Mouse (Mus musculus) midbrain, embryonic 12.5 days (tissue): ENCODE results near the gene Wipf2. TPM values are rescaled to one million over a fixed set of nuclear protein-coding genes. Genes with fewer than 3 reads are reported as not detected.

Experiments used
- ATAC-seq: fragments of 200-750 bp; cut with Nextera tagmentation; 2 replicates; pipeline ENCODE4 v1.8.0; 2017; ENCODE audit warnings: low read depth, moderate TSS enrichment, moderate library complexity; ENCODE audit not compliant: low FRiP score
- H3K27ac ChIP-seq: fragments of 300-500 bp; sonication (generic); replicated peaks from 2 replicates; pipeline ENCODE4 v1.5.1; 2016; ENCODE audit warnings: mild to moderate bottlenecking
- H3K27me3 ChIP-seq: fragments of 300-500 bp; sonication (generic); 2 replicates; pipeline ENCODE4 v1.6.1; 2016; ENCODE audit warnings: mild to moderate bottlenecking
- H3K36me3 ChIP-seq: fragments of 300-500 bp; sonication (generic); 2 replicates; pipeline ENCODE4 v1.6.1; 2016
- H3K4me1 ChIP-seq: fragments of 300-500 bp; sonication (generic); 2 replicates; pipeline ENCODE4 v1.6.1; 2016
- H3K4me2 ChIP-seq: fragments of 300-500 bp; sonication (generic); replicated peaks from 2 replicates; pipeline ENCODE4 v1.6.1; 2016; ENCODE audit warnings: mild to moderate bottlenecking, moderate library complexity
- H3K4me3 ChIP-seq: fragments of 300-500 bp; sonication (generic); 2 replicates; pipeline ENCODE4 v1.5.1; 2016; ENCODE audit warnings: mild to moderate bottlenecking
- H3K9ac ChIP-seq: fragments of 300-500 bp; sonication (generic); replicated peaks from 2 replicates; pipeline ENCODE4 v1.6.1; 2016; ENCODE audit warnings: mild to moderate bottlenecking, moderate library complexity
- H3K9me3 ChIP-seq: fragments of 300-500 bp; sonication (generic); 2 replicates; pipeline ENCODE4 v1.6.1; 2016; ENCODE audit warnings: mild to moderate bottlenecking
- WGBS: fragments of 180-500 bp; shearing (Covaris S2); methylation state at CpG from one replicate; pipeline ENCODE4 v1.1.7; 2016; 5-methylcytosine and 5-hydroxymethylcytosine counted together
- polyA plus RNA-seq: library from polyadenylated mRNA; unstranded; fragments of >200 nt; fragmentation: Nextera tagmentation; extraction: Ambion mirVana; gene quantifications from 2 replicates; pipeline ENCODE4 v1.2.1, GENCODE M21; 2016

Gene Wipf2
- polyA plus RNA-seq, 1 experiment from 2014 or later: 4.9 TPM

DNA sequence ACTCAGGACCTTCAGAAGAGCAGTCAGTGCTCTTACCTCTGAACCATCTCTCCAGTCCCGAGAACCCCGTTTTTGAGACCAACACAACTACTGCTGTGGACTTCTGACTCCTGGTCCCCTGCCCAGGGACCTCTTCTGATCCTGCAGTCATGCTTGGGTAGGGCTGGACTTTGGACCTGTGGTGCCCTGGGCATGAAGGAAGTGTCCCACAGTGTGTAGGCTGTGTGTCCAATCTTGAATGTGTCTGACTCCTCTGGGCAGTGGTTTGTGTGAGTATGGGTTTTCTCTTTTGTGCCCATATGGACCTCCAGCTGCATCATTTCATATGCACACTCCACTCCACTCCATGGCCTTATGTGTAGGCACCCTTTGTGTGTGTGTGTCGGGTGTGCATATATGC lies 71.7 kb downstream of the Wipf2 start:
- Histone ChIP-seq H3K9me3 (no peaks in the 10 kb centered on the region), H3K27me3 (peaks cover 59% of the 10 kb centered on the region), H3K4me2 (no peak overlapping the region), H3K27ac (no peak overlapping the region), H3K36me3 (no peaks in the 10 kb centered on the region), H3K4me3 (no peak overlapping the region), H3K9ac (no peak overlapping the region), H3K4me1 (peaks cover 72% of the 10 kb centered on the region)
- no peak for ATAC-seq
- 92% methylated on average over 3 of the region's 3 CpGs for WGBS

GRCm38 (mm10) chr11:98936170-98936569 lies 72.7 kb downstream of the Wipf2 start:
- Histone ChIP-seq H3K36me3 (no peaks in the 10 kb centered on the region), H3K27me3 (peaks cover 66% of the 10 kb centered on the region), H3K9me3 (no peaks in the 10 kb centered on the region), H3K27ac (no peak overlapping the region), H3K9ac (no peak overlapping the region; the same call in 1 of the 2 replicates), H3K4me3 (peak overlapping the region; percentile 59), H3K4me1 (peaks cover 72% of the 10 kb centered on the region), H3K4me2 (peak overlapping the region; percentile 92)
- WGBS: 1% methylated on average over 29 of the region's 29 CpGs
- ATAC-seq: no peak

GRCm38 (mm10) chr11:98936606-98937409 lies 73.4 kb downstream of the Wipf2 start:
- Histone ChIP-seq H3K9me3 (no peaks in the 10 kb centered on the region), H3K4me3 (peak overlapping the region; percentile 59), H3K4me1 (peaks cover 72% of the 10 kb centered on the region), H3K27ac (peak overlapping the region; percentile 10; the same call in 1 of the 2 replicates), H3K9ac (peak overlapping the region; percentile 37), H3K4me2 (peak overlapping the region; percentile 92), H3K27me3 (peaks cover 66% of the 10 kb centered on the region), H3K36me3 (no peaks in the 10 kb centered on the region)
- ATAC-seq: peak; percentile 45
- under 1% methylated on average over 23 of the region's 23 CpGs for WGBS

GRCm38 (mm10) chr11:98937410-98937913 lies 74.0 kb downstream of the Wipf2 start:
- Histone ChIP-seq H3K9ac (peak overlapping the region; percentile 62), H3K4me1 (peaks cover 70% of the 10 kb centered on the region), H3K36me3 (no peaks in the 10 kb centered on the region), H3K27me3 (peaks cover 66% of the 10 kb centered on the region), H3K27ac (peak overlapping the region; percentile 31; the same call in 1 of the 2 replicates), H3K4me3 (peak overlapping the region; percentile 59), H3K4me2 (peak overlapping the region; percentile 92), H3K9me3 (no peaks in the 10 kb centered on the region)
- WGBS: under 1% methylated on average over 35 of the region's 38 CpGs
- peak; percentile 88 for ATAC-seq

- Histone ChIP-seq H3K27me3 (peaks cover 61% of the 10 kb centered on the region), H3K9ac (peak overlapping the region; percentile 62), H3K36me3 (no peaks in the 10 kb centered on the region), H3K27ac (peak overlapping the region; percentile 31; the same call in 1 of the 2 replicates), H3K4me3 (peak overlapping the region; percentile 59), H3K4me1 (peaks cover 70% of the 10 kb centered on the region), H3K9me3 (no peaks in the 10 kb centered on the region), H3K4me2 (peak overlapping the region; percentile 92)
- ATAC-seq: no peak
- WGBS: under 1% methylated on average over 39 of the region's 39 CpGs
Observed at GRCm38 (mm10) chr11:98937914-98938694, 74.7 kb downstream of the Wipf2 start.

GRCm38 (mm10) chr11:98938701-98939083 lies 75.3 kb downstream of the Wipf2 start:
- Histone ChIP-seq H3K4me3 (peak overlapping the region; percentile 59), H3K27me3 (peaks cover 57% of the 10 kb centered on the region), H3K4me2 (peak overlapping the region; percentile 92), H3K27ac (no peak overlapping the region), H3K9me3 (no peaks in the 10 kb centered on the region), H3K4me1 (peaks cover 74% of the 10 kb centered on the region), H3K36me3 (no peaks in the 10 kb centered on the region), H3K9ac (no peak overlapping the region)
- ATAC-seq: no peak
- 45% methylated on average over 7 of the region's 7 CpGs for WGBS

DNA sequence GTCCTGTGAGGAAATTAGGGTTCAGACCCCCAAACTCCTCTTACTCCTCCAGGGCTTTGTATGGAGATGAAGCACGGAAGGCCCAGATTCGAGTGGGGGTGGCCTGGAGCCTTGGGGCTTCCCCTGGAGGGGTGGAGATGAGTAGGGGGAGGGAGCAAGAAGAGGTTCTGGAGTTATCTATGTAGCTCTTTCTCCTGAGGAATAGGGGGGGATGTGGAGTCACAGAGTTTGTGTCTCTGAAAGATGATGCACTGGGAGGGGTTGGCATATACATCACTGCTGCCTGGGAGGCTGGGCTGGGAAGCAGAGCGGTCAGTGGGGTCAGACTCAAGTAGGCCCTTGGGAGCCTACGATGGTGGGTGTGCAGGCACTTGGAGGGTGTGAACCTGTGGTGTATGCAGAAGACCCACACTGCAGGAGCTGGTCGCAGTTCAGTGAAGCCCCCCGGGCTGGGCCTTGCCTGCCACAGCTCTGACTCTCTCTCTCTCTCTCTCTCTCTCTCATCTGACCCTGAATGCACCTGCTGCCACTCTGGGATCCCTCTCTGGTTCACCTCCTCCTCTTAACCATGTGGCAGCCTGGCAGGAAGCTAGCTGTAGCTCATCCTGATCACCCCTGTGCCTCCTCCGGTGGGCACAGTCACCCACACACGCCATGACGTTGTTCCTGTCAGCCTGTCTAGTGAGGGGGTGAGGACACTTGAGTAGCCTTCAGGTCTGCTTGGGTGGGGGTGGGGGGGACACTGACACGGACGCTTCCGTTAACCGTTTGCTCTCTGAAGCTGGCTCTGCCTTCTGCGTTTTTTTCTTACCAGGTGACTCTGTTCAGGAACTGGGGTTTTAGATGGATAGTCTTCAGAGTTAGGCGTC lies 75.9 kb downstream of the Wipf2 start:
- H3K27ac ChIP-seq: no peak overlapping the region
- no peaks in the 10 kb centered on the region for H3K9me3 ChIP-seq
- H3K4me1 ChIP-seq: peaks cover 81% of the 10 kb centered on the region
- WGBS: 58% methylated on average over 15 of the region's 15 CpGs
- H3K4me2 ChIP-seq: 0 out of 2 replicates have a peak overlapping the region, but pooled peaks have one; percentile 19
- H3K36me3 ChIP-seq: no peaks in the 10 kb centered on the region
- H3K27me3 ChIP-seq: peaks cover 52% of the 10 kb centered on the region
- no peak overlapping the region for H3K4me3 ChIP-seq
- no peak overlapping the region for H3K9ac ChIP-seq
- no peak for ATAC-seq

GRCm38 (mm10) chr11:98939953-98940641 lies 76.7 kb downstream of the Wipf2 start:
- 50% methylated on average over 11 of the region's 11 CpGs for WGBS
- Histone ChIP-seq H3K4me1 (peaks cover 88% of the 10 kb centered on the region), H3K27me3 (peaks cover 46% of the 10 kb centered on the region), H3K27ac (no peak overlapping the region), H3K9ac (no peak overlapping the region; the same call in 1 of the 2 replicates), H3K4me2 (0 out of 2 replicates have a peak overlapping the region, but pooled peaks have one; percentile 19), H3K4me3 (no peak overlapping the region), H3K9me3 (no peaks in the 10 kb centered on the region), H3K36me3 (no peaks in the 10 kb centered on the region)
- ATAC-seq: no peak

GRCm38 (mm10) chr11:98940776-98941175 lies 77.3 kb downstream of the Wipf2 start:
- H3K9me3 ChIP-seq: no peaks in the 10 kb centered on the region
- H3K4me3 ChIP-seq: peak overlapping the region; percentile 54; the same call in 1 of the 2 replicates
- ATAC-seq: no peak
- no peaks in the 10 kb centered on the region for H3K36me3 ChIP-seq
- H3K27me3 ChIP-seq: peaks cover 40% of the 10 kb centered on the region
- H3K4me2 ChIP-seq: peak overlapping the region; percentile 89
- H3K27ac ChIP-seq: peak overlapping the region; percentile 86
- peak overlapping the region; percentile 65 for H3K9ac ChIP-seq
- H3K4me1 ChIP-seq: peaks cover 94% of the 10 kb centered on the region
- 22% methylated on average over 3 of the region's 3 CpGs for WGBS

DNA sequence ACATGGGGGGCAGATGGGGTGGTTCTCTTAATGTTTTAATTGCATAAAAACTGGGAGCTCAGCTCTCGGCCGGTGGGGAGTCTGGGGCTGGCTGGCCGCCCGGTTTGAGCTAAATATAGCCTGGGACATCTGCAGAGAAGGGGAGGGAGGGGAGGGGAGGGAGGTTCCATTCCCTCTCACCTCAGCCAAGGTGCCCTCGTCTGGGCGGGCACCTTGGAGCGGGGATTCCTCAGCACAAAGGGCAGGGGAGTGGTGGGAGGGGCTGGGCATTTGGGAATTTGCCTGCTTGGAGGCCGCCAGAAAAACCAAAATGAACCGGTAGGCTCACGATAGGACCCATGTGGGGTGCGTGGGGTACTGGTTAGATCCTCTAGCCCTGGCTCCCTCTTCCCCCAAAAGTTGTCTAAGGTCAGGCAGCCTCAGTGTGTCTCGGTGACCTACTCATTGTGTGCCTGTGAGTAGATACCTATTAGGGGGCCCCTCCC lies 77.9 kb downstream of the Wipf2 start:
- peak; percentile 4; the same call in 1 of the 2 replicates for ATAC-seq
- H3K4me2 ChIP-seq: peak overlapping the region; percentile 89
- no peaks in the 10 kb centered on the region for H3K36me3 ChIP-seq
- H3K4me1 ChIP-seq: peaks cover 87% of the 10 kb centered on the region
- H3K27me3 ChIP-seq: peaks cover 34% of the 10 kb centered on the region
- H3K27ac ChIP-seq: peak overlapping the region; percentile 86
- H3K9me3 ChIP-seq: no peaks in the 10 kb centered on the region
- peak overlapping the region; percentile 65 for H3K9ac ChIP-seq
- 5% methylated on average over 12 of the region's 12 CpGs for WGBS
- peak overlapping the region; percentile 54 for H3K4me3 ChIP-seq
